Mouse (Mus musculus): Measurements from ENCODE around the gene Sertad3.

- TF ChIP-seq CTCF (IDR thresholded peaks at IDR 0.05; ENCODE audit: low read depth) (no peak), EP300 (optimal IDR thresholded peaks at IDR 0.05) (no peak)
These were observed 22.2 kb upstream of the Sertad3 start for GRCm38 (mm10) chr7:27451359-27451758.
